Comparison of ENCODE assay signal across 16 mouse cellular contexts in the genomic region with DNA sequence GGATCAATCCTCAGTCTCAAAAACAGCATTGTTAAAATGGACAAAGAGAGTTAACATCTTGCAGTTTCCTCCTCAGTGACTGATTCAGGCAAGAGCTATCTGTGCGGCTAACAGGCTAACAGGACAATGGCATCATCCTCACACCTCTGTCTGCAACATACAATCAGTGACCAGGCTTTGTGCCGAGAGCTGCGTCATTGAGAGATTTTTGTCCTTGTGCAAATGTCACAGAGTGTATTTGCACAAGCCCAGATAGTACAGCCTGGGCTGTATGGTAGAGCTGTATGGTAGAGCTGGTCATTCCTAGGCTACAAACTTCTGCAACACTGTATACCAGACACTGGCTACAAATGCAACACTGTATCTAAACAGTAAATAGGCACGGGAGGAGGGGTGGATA.
"Had no signal": no experiment of that assay in that cellular context is flagged by ENCODE, and none has a peak within 500 bp of the region (broad histone marks: within the 10 kb centered on the region; RNA-seq: fewer than 3 reads in every experiment).

No protein-coding gene starts in this region.

- H3K9ac ChIP-seq: limb, embryonic 13.5 days; liver, embryonic 13.5 days; lung, embryonic 14.5 days; midbrain, embryonic 13.5 days had no signal

- H3K4me1 ChIP-seq: limb, embryonic 13.5 days had no signal

- H3K27me3 ChIP-seq: limb, embryonic 13.5 days; liver, embryonic 13.5 days; megakaryocyte, embryonic 14.5 days; midbrain, embryonic 13.5 days had no signal

- DNase-seq: kidney, postnatal 25 days; layer of hippocampus, adult 9-11 months; liver, embryonic 13.5 days; lung, embryonic 14.5 days; thymus, adult 18-20 months; thymus, postnatal 36 days had no signal

- H3K9me3 ChIP-seq: limb, embryonic 10.5 days; limb, embryonic 13.5 days; liver, embryonic 13.5 days; megakaryocyte, embryonic 14.5 days; midbrain, embryonic 10.5 days; midbrain, embryonic 13.5 days had no signal

- H3K4me2 ChIP-seq: limb, embryonic 13.5 days; liver, embryonic 13.5 days; lung, embryonic 14.5 days; midbrain, embryonic 13.5 days had no signal

- ATAC-seq: lung, postnatal 0 days; midbrain, embryonic 13.5 days; midbrain, embryonic 16.5 days had no signal

- H3K36me3 ChIP-seq: limb, embryonic 10.5 days; limb, embryonic 13.5 days; liver, embryonic 13.5 days; midbrain, embryonic 10.5 days; midbrain, embryonic 13.5 days had no signal

- H3K27ac ChIP-seq: kidney, postnatal 0 days; layer of hippocampus, adult 2 months; limb, embryonic 10.5 days; limb, embryonic 13.5 days; liver, embryonic 13.5 days; macrophage; midbrain, embryonic 10.5 days; midbrain, embryonic 13.5 days had no signal

- H3K4me3 ChIP-seq: layer of hippocampus, adult 2 months; limb, embryonic 10.5 days; limb, embryonic 13.5 days; liver, embryonic 13.5 days; megakaryocyte, embryonic 14.5 days; midbrain, embryonic 10.5 days; midbrain, embryonic 13.5 days had no signal
